Mouse (Mus musculus): Measurements from ENCODE around the gene Gnat3.
A peak's percentile ranks its signal among the peaks of the same experiment; 100 is the strongest.
"Not testable (repeated sequence)": the region's sequence is repeated elsewhere in the genome, so short reads cannot be mapped to it uniquely, and the experiment has no call there.

The Gnat3 gene

GRCm38 (mm10) chr5:17962249-17962648 is at the start of gene Gnat3:
Gene Gnat3, plus strand, starts transcription at chr5:17962549.
- no peak for DNase-seq (ENCODE audit: low spot score)

GRCm38 (mm10) chr5:17918966-17919365 is 43.4 kb upstream of the Gnat3 start:
- no peak for DNase-seq (ENCODE audit: low spot score)

GRCm38 (mm10) chr5:17923648-17924047 is 38.7 kb upstream of the Gnat3 start:
- DNase-seq (ENCODE audit: low spot score): no peak

GRCm38 (mm10) chr5:17924085-17924518 is 38.2 kb upstream of the Gnat3 start:
- DNase-seq (ENCODE audit: low spot score): no peak

- DNase-seq (ENCODE audit: low spot score): peak; percentile 6
Measured at GRCm38 (mm10) chr5:17928471-17928870, 33.9 kb upstream of the Gnat3 start.

GRCm38 (mm10) chr5:17929006-17929567 is 33.3 kb upstream of the Gnat3 start:
- no peak for DNase-seq (ENCODE audit: low spot score)

- DNase-seq (ENCODE audit: low spot score): not testable (repeated sequence)
Measured at GRCm38 (mm10) chr5:17931588-17931987, 30.8 kb upstream of the Gnat3 start.

- no peak for DNase-seq (ENCODE audit: low spot score)
Measured at GRCm38 (mm10) chr5:17934501-17934900, 27.8 kb upstream of the Gnat3 start.

GRCm38 (mm10) chr5:17938170-17938939 is 24.0 kb upstream of the Gnat3 start:
- DNase-seq (ENCODE audit: low spot score): no peak

- no peak for DNase-seq (ENCODE audit: low spot score)
Measured at GRCm38 (mm10) chr5:17956468-17956867, 5.9 kb upstream of the Gnat3 start.

GRCm38 (mm10) chr5:17969704-17970390 is 7.5 kb downstream of the Gnat3 start:
- DNase-seq (ENCODE audit: low spot score): no peak

- DNase-seq (ENCODE audit: low spot score): no peak
Measured at GRCm38 (mm10) chr5:17970391-17970730, 8.0 kb downstream of the Gnat3 start.

GRCm38 (mm10) chr5:17980501-17981121 is 18.3 kb downstream of the Gnat3 start:
- DNase-seq (ENCODE audit: low spot score): no peak

- DNase-seq (ENCODE audit: low spot score): no peak
Measured at GRCm38 (mm10) chr5:17982770-17983169, 20.4 kb downstream of the Gnat3 start.

- DNase-seq (ENCODE audit: low spot score): no peak
Measured at GRCm38 (mm10) chr5:17984522-17984921, 22.2 kb downstream of the Gnat3 start.

GRCm38 (mm10) chr5:17986611-17987010 is 24.3 kb downstream of the Gnat3 start:
- no peak for DNase-seq (ENCODE audit: low spot score)

GRCm38 (mm10) chr5:17990618-17991017 is 28.3 kb downstream of the Gnat3 start:
- DNase-seq (ENCODE audit: low spot score): no peak

- DNase-seq (ENCODE audit: low spot score): no peak
Measured at GRCm38 (mm10) chr5:17999570-17999969, 37.2 kb downstream of the Gnat3 start.

GRCm38 (mm10) chr5:18000185-18000584 is 37.8 kb downstream of the Gnat3 start:
- DNase-seq (ENCODE audit: low spot score): no peak

GRCm38 (mm10) chr5:18001646-18002045 is 39.3 kb downstream of the Gnat3 start:
- DNase-seq (ENCODE audit: low spot score): no peak

GRCm38 (mm10) chr5:18003675-18004074 is 41.3 kb downstream of the Gnat3 start:
- DNase-seq (ENCODE audit: low spot score): no peak

- no peak for DNase-seq (ENCODE audit: low spot score)
Measured at GRCm38 (mm10) chr5:18004824-18005611, 42.7 kb downstream of the Gnat3 start.

All from ovary, adult 18-20 months (tissue).